Mouse (Mus musculus) intestine, postnatal 0 days (tissue): ENCODE measurements around the gene Abi3bp. TPM values are rescaled to one million over a fixed set of nuclear protein-coding genes. Genes with fewer than 3 reads are reported as not detected.

Source experiments
- ATAC-seq: fragments of 200-750 bp; cut with Nextera tagmentation; 2 replicates; pipeline ENCODE4 v1.8.0; 2017; ENCODE audit warnings: mild to moderate bottlenecking, moderate TSS enrichment, moderate library complexity
- H3K27ac ChIP-seq: fragments of 300-500 bp; sonication (generic); 2 replicates; pipeline ENCODE4 v1.5.1; 2014; ENCODE audit warnings: mild to moderate bottlenecking, low read depth, low read length, moderate library complexity
- H3K27me3 ChIP-seq: fragments of 300-500 bp; sonication (generic); replicated peaks from 2 replicates; pipeline ENCODE4 v1.6.1; 2014; ENCODE audit warnings: low read length, mixed read lengths; ENCODE audit not compliant: control insufficient read depth, insufficient read depth
- H3K36me3 ChIP-seq: fragments of 300-500 bp; sonication (generic); 2 replicates; pipeline ENCODE4 v1.6.1; 2014; ENCODE audit warnings: mild to moderate bottlenecking, moderate library complexity; ENCODE audit not compliant: control insufficient read depth, insufficient read depth
- H3K4me1 ChIP-seq: fragments of 300-500 bp; sonication (generic); replicated peaks from 2 replicates; pipeline ENCODE4 v1.6.1; 2014; ENCODE audit warnings: antibody characterized with exemption, low read length, mixed read lengths; ENCODE audit not compliant: control insufficient read depth, insufficient read depth
- H3K4me2 ChIP-seq: fragments of 300-500 bp; sonication (generic); replicated peaks from 2 replicates; pipeline ENCODE4 v1.6.1; 2014; ENCODE audit warnings: low read depth, mild to moderate bottlenecking, moderate library complexity
- H3K4me3 ChIP-seq: fragments of 300-500 bp; sonication (generic); 2 replicates; pipeline ENCODE4 v1.5.1; 2014; ENCODE audit warnings: low read depth, low read length
- H3K9ac ChIP-seq: fragments of 300-500 bp; sonication (generic); 2 replicates; pipeline ENCODE4 v1.6.1; 2014; ENCODE audit warnings: mild to moderate bottlenecking, low read depth, low read length
- H3K9me3 ChIP-seq: fragments of 300-500 bp; sonication (generic); 2 replicates; pipeline ENCODE4 v1.6.1; 2016; ENCODE audit warnings: mixed run types; ENCODE audit not compliant: control insufficient read depth
- CTCF ChIP-seq: sonication (generic); IDR thresholded peaks from 2 replicates; pipeline ENCODE4 v1.5.1; 2016; ENCODE audit warnings: low read depth, mild to moderate bottlenecking, control low read depth, antibody characterized with exemption, moderate library complexity
- WGBS: fragments of 180-500 bp; shearing (Covaris S2); extraction: QIAGEN DNeasy Blood & Tissue Kit; methylation state at CpG from one replicate; pipeline ENCODE4 v1.1.7; 2014; 5-methylcytosine and 5-hydroxymethylcytosine counted together
- polyA plus RNA-seq: library from polyadenylated mRNA; unstranded; fragments of >200 nt; fragmentation: Nextera tagmentation; extraction: Ambion mirVana; gene quantifications from 2 replicates; pipeline ENCODE4 v1.2.1, GENCODE M21; 2015

Abi3bp gene
- polyA plus RNA-seq, 1 experiment from 2014 or later: 10.1 TPM

- Histone ChIP-seq H3K4me3 (no peak overlapping the region), H3K9me3 (no peaks in the 10 kb centered on the region), H3K27ac (no peak overlapping the region), H3K27me3 (no peaks in the 10 kb centered on the region), H3K9ac (no peak overlapping the region), H3K36me3 (peaks cover 52% of the 10 kb centered on the region), H3K4me2 (no peak overlapping the region), H3K4me1 (no peaks in the 10 kb centered on the region)
- no peak for ATAC-seq
- 70% methylated on average over 2 of the region's 2 CpGs for WGBS
- no peak for TF ChIP-seq CTCF
These were observed 218.8 kb downstream of the Abi3bp start for GRCm38 (mm10) chr16:56696448-56696847.

- no peak for ATAC-seq
- no peak for TF ChIP-seq CTCF
- Histone ChIP-seq H3K27me3 (no peaks in the 10 kb centered on the region), H3K4me2 (no peak overlapping the region), H3K9me3 (no peaks in the 10 kb centered on the region), H3K4me1 (no peaks in the 10 kb centered on the region), H3K9ac (no peak overlapping the region), H3K27ac (no peak overlapping the region), H3K36me3 (peaks cover 52% of the 10 kb centered on the region), H3K4me3 (no peak overlapping the region)
- 84% methylated on average over 3 of the region's 3 CpGs for WGBS
These were observed 223.2 kb downstream of the Abi3bp start for GRCm38 (mm10) chr16:56700898-56701297.

GRCm38 (mm10) chr16:56705731-56706130 lies 228.1 kb downstream of the Abi3bp start:
- Histone ChIP-seq H3K27me3 (no peaks in the 10 kb centered on the region), H3K9me3 (no peaks in the 10 kb centered on the region)
- WGBS: 79% methylated on average over 3 of the region's 3 CpGs

GRCm38 (mm10) chr16:56710071-56710470 lies 232.4 kb downstream of the Abi3bp start:
- no peaks in the 10 kb centered on the region for H3K27me3 ChIP-seq
- 0 out of 2 replicates have a peak, but pooled peaks cover 3% of the 10 kb centered on the region for H3K4me1 ChIP-seq
- H3K9me3 ChIP-seq: no peaks in the 10 kb centered on the region
- H3K4me3 ChIP-seq: no peak overlapping the region
- H3K9ac ChIP-seq: no peak overlapping the region
- no peak for TF ChIP-seq CTCF
- no peak overlapping the region for H3K4me2 ChIP-seq
- peak; percentile 84 for ATAC-seq
- 40% methylated on average over 3 of the region's 3 CpGs for WGBS
- peak overlapping the region; percentile 50 for H3K27ac ChIP-seq
- peaks cover 46% of the 10 kb centered on the region for H3K36me3 ChIP-seq

More at GRCm38 (mm10) chr16:56705731-56706130, 228.1 kb downstream of the Abi3bp start:
- Histone ChIP-seq H3K27ac (no peak overlapping the region), H3K4me3 (no peak overlapping the region), H3K4me1 (no peaks in the 10 kb centered on the region), H3K36me3 (peaks cover 52% of the 10 kb centered on the region), H3K4me2 (no peak overlapping the region), H3K9ac (no peak overlapping the region)
- peak; percentile 58 for TF ChIP-seq CTCF
- no peak for ATAC-seq

GRCm38 (mm10) chr16:56715608-56716007 lies 237.9 kb downstream of the Abi3bp start:
- ATAC-seq: no peak
- H3K4me1 ChIP-seq: 0 out of 2 replicates have a peak, but pooled peaks cover 3% of the 10 kb centered on the region
- H3K27ac ChIP-seq: peak overlapping the region; percentile 100
- no peak for TF ChIP-seq CTCF
- H3K9me3 ChIP-seq: no peaks in the 10 kb centered on the region
- H3K36me3 ChIP-seq: peaks cover 18% of the 10 kb centered on the region
- WGBS: 25% methylated on average over 3 of the region's 3 CpGs
- H3K9ac ChIP-seq: peak overlapping the region; percentile 98
- peak overlapping the region; percentile 73 for H3K4me3 ChIP-seq
- peak overlapping the region; percentile 71 for H3K4me2 ChIP-seq
- H3K27me3 ChIP-seq: no peaks in the 10 kb centered on the region

GRCm38 (mm10) chr16:56716557-56717179 lies 239.0 kb downstream of the Abi3bp start:
- H3K9ac ChIP-seq: peak overlapping the region; percentile 98

More at GRCm38 (mm10) chr16:56716557-56717179, 239.0 kb downstream of the Abi3bp start:
- H3K27ac ChIP-seq: peak overlapping the region; percentile 100
- 0 out of 2 replicates have a peak, but pooled peaks cover 3% of the 10 kb centered on the region for H3K4me1 ChIP-seq
- no peaks in the 10 kb centered on the region for H3K27me3 ChIP-seq
- peak; percentile 26 for ATAC-seq
- whole genome bisulfite sequencing: under 1% methylated on average over 26 of the region's 38 CpGs
- H3K9me3 ChIP-seq: no peaks in the 10 kb centered on the region
- no peak for TF ChIP-seq CTCF
- H3K4me2 ChIP-seq: peak overlapping the region; percentile 71
- H3K36me3 ChIP-seq: peaks cover 7% of the 10 kb centered on the region; the same call in 1 of the 2 replicates
- H3K4me3 ChIP-seq: peak overlapping the region; percentile 73
